Mouse (Mus musculus): ENCODE measurements at regions not wholly inside any gene's neighbourhood (a gene's known extent, or its start where the extent isn't known, plus 50 kb on each side); places are given as distances from the start of the nearest gene placed in this dataset.

- TF ChIP-seq CTCF (IDR thresholded peaks at IDR 0.05; ENCODE audit: borderline replicate concordance, control insufficient read depth, extremely low read depth, insufficient read depth, low read length, poor library complexity): no peak
- TF ChIP-seq POLR2A (IDR thresholded peaks at IDR 0.05; ENCODE audit: control insufficient read depth, extremely low read depth, insufficient read depth, low read length, poor library complexity): no peak
Observed at GRCm38 (mm10) chr14:61743855-61744408, 136.7 kb downstream of the Kcnrg start.

Data from thymus, adult 2 months (tissue).